Mouse (Mus musculus) MEL (cell line): ENCODE results near the gene Brca1. TPM values are rescaled to one million over a fixed set of nuclear protein-coding genes. Genes with fewer than 3 reads are reported as not detected.
A peak's percentile ranks its signal among the peaks of the same experiment; 100 is the strongest.
"Not testable (repeated sequence)": the region's sequence is repeated elsewhere in the genome, so short reads cannot be mapped to it uniquely, and the experiment has no call there.

ENCODE experiments used
- DNase-seq: peaks from one replicate; pipeline ENCODE4 v3.0.0; 2011; ENCODE audit warnings: low read depth, low spot score
- H3K27ac ChIP-seq: 2 replicates; pipeline ENCODE4 v1.5.1; 2012; ENCODE audit warnings: low read depth, mild to moderate bottlenecking, control low read depth, low read length, moderate library complexity; ENCODE audit not compliant: control insufficient read depth
- H3K27me3 ChIP-seq, 2 experiments: fragments of 150-350 bp in 1 of 2; sonication (generic) in 1 of 2; 2 replicates each; pipeline ENCODE4 v1.6.1; 2012; ENCODE audit warnings: low read length in 2 of 2, mild to moderate bottlenecking in 2 of 2, improper control_type of control experiment in 1 of 2, moderate library complexity in 1 of 2; ENCODE audit not compliant: insufficient read depth in 2 of 2, control insufficient read depth in 1 of 2
- H3K36me3 ChIP-seq, 2 experiments: 2 replicates each; pipeline ENCODE4 v1.6.1; 2012 to 2014; ENCODE audit warnings: low read length in 2 of 2, improper control_type of control experiment in 1 of 2, inconsistent platforms in 1 of 2, mild to moderate bottlenecking in 1 of 2; ENCODE audit not compliant: insufficient read depth in 2 of 2, control insufficient read depth in 1 of 2
- H3K4me1 ChIP-seq, 2 experiments: fragments of 150-350 bp in 1 of 2; sonication (generic) in 1 of 2; 2 replicates each; pipeline ENCODE4 v1.6.1; 2012; ENCODE audit warnings: low read length in 2 of 2, improper control_type of control experiment in 1 of 2, mild to moderate bottlenecking in 1 of 2; ENCODE audit not compliant: insufficient read depth in 2 of 2, control insufficient read depth in 1 of 2
- H3K4me3 ChIP-seq, 2 experiments: fragments of 150-350 bp in 1 of 2; sonication (generic) in 1 of 2; 2 replicates each; pipeline ENCODE4 v1.5.1; 2012; ENCODE audit warnings: low read depth in 2 of 2, low read length in 2 of 2, mild to moderate bottlenecking in 2 of 2, moderate library complexity in 2 of 2, control low read depth in 1 of 2, improper control_type of control experiment in 1 of 2; ENCODE audit not compliant: control insufficient read depth in 1 of 2, insufficient read depth in 1 of 2
- H3K79me2 ChIP-seq: 2 replicates; pipeline ENCODE4 v1.6.1; 2012; ENCODE audit warnings: mild to moderate bottlenecking, low read length, moderate library complexity; ENCODE audit not compliant: control insufficient read depth, poor library complexity, insufficient read depth
- H3K9ac ChIP-seq: 2 replicates; pipeline ENCODE4 v1.6.1; 2012; ENCODE audit warnings: low read depth, mild to moderate bottlenecking, control low read depth, low read length, moderate library complexity; ENCODE audit not compliant: control insufficient read depth, poor library complexity, severe bottlenecking
- H3K9me3 ChIP-seq: fragments of 150-350 bp; sonication (generic); replicated peaks from 2 replicates; pipeline ENCODE4 v1.6.1; 2012; ENCODE audit warnings: mild to moderate bottlenecking, low read length, improper control_type of control experiment, moderate library complexity; ENCODE audit not compliant: insufficient read depth
- CHD1 ChIP-seq: IDR thresholded peaks from 2 replicates; pipeline ENCODE4 v1.6.1; 2012; ENCODE audit warnings: low read depth, mild to moderate bottlenecking, inconsistent platforms, low read length, improper control_type of control experiment
- ELF1 ChIP-seq: IDR thresholded peaks from 2 replicates; pipeline ENCODE4 v1.6.1; 2014; ENCODE audit warnings: low read depth, mild to moderate bottlenecking, inconsistent platforms, low read length, improper control_type of control experiment, moderate library complexity
- GATA1 ChIP-seq: IDR thresholded peaks from 2 replicates; pipeline ENCODE4 v1.6.1; 2011; ENCODE audit warnings: low read depth, low read length, improper control_type of control experiment
- MAZ ChIP-seq: IDR thresholded peaks from 2 replicates; pipeline ENCODE4 v1.6.1; 2012; ENCODE audit warnings: low read depth, mild to moderate bottlenecking, inconsistent platforms, low read length, improper control_type of control experiment
- MXI1 ChIP-seq: IDR thresholded peaks from 2 replicates; pipeline ENCODE4 v1.6.1; 2011; ENCODE audit warnings: mild to moderate bottlenecking, low read depth, low read length, improper control_type of control experiment
- MYC ChIP-seq: IDR thresholded peaks from 2 replicates; pipeline ENCODE4 v1.6.1; 2011; ENCODE audit warnings: low read depth, mild to moderate bottlenecking, low read length, improper control_type of control experiment, moderate library complexity
- SMC3 ChIP-seq: IDR thresholded peaks from 2 replicates; pipeline ENCODE4 v1.6.1; 2011; ENCODE audit warnings: low read depth, low read length, improper control_type of control experiment
- TCF12 ChIP-seq: IDR thresholded peaks from 2 replicates; pipeline ENCODE4 v1.6.1; 2014; ENCODE audit warnings: low read depth, mild to moderate bottlenecking, inconsistent platforms, low read length, improper control_type of control experiment, moderate library complexity
- UBTF ChIP-seq: IDR thresholded peaks from 2 replicates; pipeline ENCODE4 v1.6.1; 2012; ENCODE audit warnings: low read depth, mild to moderate bottlenecking, inconsistent platforms, low read length, improper control_type of control experiment, moderate library complexity, borderline replicate concordance; ENCODE audit not compliant: insufficient read depth
- USF2 ChIP-seq, 2 experiments: IDR thresholded peaks; 2 replicates each; pipeline ENCODE4 v1.6.1; 2011 to 2012; ENCODE audit warnings: improper control_type of control experiment in 2 of 2, low read length in 2 of 2, borderline replicate concordance in 1 of 2, inconsistent platforms in 1 of 2, low read depth in 1 of 2, mild to moderate bottlenecking in 1 of 2; ENCODE audit not compliant: insufficient read depth in 1 of 2
- ZC3H11A ChIP-seq: IDR thresholded peaks from 2 replicates; pipeline ENCODE4 v1.6.1; 2012; ENCODE audit warnings: low read depth, mild to moderate bottlenecking, inconsistent platforms, low read length, improper control_type of control experiment
- ZNF384 ChIP-seq: IDR thresholded peaks from 2 replicates; pipeline ENCODE4 v1.6.1; 2012; ENCODE audit warnings: low read depth, mild to moderate bottlenecking, inconsistent platforms, low read length, improper control_type of control experiment
- polyA plus RNA-seq, 2 experiments: library from polyadenylated mRNA; stranded (reverse) in 1 of 2; unstranded in 1 of 2; fragments of >175 nt in 1 of 2; fragments of >200 nt in 1 of 2; gene quantifications; 2 replicates each; pipeline versions ENCODE4 v1.2.1 to v1.2.4; 2012; ENCODE audit warnings: low replicate concordance in 2 of 2, low read depth in 1 of 2; ENCODE audit not compliant: insufficient read length in 2 of 2, insufficient read depth in 1 of 2, missing spikeins in 1 of 2
- total RNA-seq: library from RNA; depleted of rRNA; stranded (reverse); fragments of 300-350 nt; gene quantifications from 2 replicates; pipeline ENCODE4 v1.2.3, GENCODE M21; 2012; rRNA removed

Gene Brca1
- total and polyA plus RNA-seq, 3 experiments: 25.7 to 1,155 (median 35.3) TPM

DNA sequence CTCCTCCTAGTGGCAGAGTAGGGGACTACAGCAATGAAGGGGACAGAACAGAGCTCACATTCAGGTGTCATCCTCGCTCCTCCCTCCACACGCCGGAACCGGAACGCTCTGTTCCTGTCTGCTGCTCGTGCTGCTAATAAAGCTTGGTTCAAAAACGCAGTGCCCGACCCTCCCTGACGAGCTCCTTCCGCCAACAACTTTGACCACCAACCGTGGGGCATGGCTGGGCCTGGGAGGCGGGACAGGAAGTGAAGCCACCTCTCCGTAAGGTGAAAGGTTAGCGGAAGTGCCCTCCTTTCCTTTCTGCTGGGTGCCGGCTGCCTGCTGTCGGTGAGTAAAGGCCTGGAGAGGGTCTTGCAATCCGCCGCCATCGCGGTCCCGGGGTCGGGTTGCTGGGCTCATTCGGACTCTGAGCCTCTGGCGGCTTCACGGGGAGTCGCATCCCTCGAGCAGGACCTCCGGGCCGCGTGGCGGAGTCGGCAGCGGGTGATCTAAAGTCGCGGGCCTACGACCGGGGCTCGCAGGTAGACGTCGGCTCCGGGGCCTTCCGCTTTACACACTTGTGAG lies 109.5 kb downstream of the Brca1 start, which contains the start of gene Rpl27 (continued):
- no peak for TF ChIP-seq CHD1
- peak; percentile 99 for TF ChIP-seq MYC
- peak; percentile 97 for TF ChIP-seq MXI1
- TF ChIP-seq GATA1: no peak
- no peak for TF ChIP-seq UBTF
- TF ChIP-seq ELF1: peak; percentile 100
- TF ChIP-seq TCF12: peak; percentile 85
- no peak for TF ChIP-seq ZC3H11A
- no peak for TF ChIP-seq USF2 (IDR thresholded peaks at IDR 0.05; ENCODE audit: borderline replicate concordance in 1 of 2, insufficient read depth in 1 of 2, low read depth in 1 of 2, low read length in 2 of 2)

DNA sequence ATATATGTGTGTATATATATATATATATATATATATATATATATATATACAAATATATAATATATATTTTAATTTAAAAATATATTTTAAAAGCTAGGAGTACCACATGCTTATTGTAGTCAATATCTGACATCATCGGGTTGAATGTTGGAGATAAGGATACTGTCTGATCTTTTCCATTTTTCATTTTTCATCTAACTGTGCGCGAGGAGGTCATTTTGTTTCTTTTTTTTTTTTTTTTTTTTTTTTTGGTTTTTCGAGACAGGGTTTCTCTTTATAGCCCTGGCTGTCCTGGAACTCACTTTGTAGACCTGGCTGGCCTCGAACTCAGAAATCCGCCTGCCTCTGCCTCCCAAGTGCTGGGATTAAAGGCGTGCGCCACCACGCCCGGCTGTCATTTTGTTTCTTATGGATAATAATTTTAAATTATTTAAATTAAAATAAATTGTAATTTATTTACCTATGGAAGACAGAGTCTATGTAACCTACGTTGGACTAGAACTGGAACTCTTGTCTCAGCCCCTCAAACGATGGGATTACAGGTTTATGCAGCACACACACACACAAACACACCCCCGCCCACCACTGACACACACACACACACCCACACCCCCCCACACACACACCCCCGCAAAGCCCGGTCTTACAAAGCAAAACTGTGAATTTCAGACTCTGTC lies 110.2 kb downstream of the Brca1 start:
- TF ChIP-seq MAZ (peak; percentile 97), SMC3 (peak; percentile 66; the same call in 1 of the 2 replicates), ZNF384 (peak; percentile 5; the same call in 1 of the 2 replicates), GATA1 (0 out of 2 replicates have a peak, but pooled peaks have one; percentile 3)
- Histone ChIP-seq H3K4me1 (peaks cover 4 to 16% of the 10 kb centered on the region in 2 experiments; a peak in 3 of 4 replicates), H3K36me3 (peaks cover 19 to 20% of the 10 kb centered on the region in 2 experiments), H3K4me3 (peak overlapping the region; percentile 50 to 54), H3K9ac (peak overlapping the region; percentile 41), H3K79me2 (peaks cover 29% of the 10 kb centered on the region)
- not testable (repeated sequence) for H3K27me3 ChIP-seq, H3K9me3 ChIP-seq, DNase-seq, H3K27ac ChIP-seq

Other genes with a start within 250 kb of the Brca1 start
- 167 and 181 TPM in 2 replicates for gene Becn1, start 249.7 kb downstream of the Brca1 start, total RNA-seq
- 100 to 1,000 TPM in 1 of 2 experiments, not detected in 1; 122 TPM for gene Becn1, start 249.7 kb downstream of the Brca1 start, polyA plus RNA-seq
- gene Psme3, start 235.7 kb downstream of the Brca1 start, total RNA-seq: 129 and 139 TPM in 2 replicates
- gene Psme3, start 235.7 kb downstream of the Brca1 start, polyA plus RNA-seq: 100 to 1,000 TPM; 369 to 446 TPM
- gene Aoc2, start 226.9 kb downstream of the Brca1 start, total RNA-seq: 9.1 and 12.1 TPM in 2 replicates
- 10 to 100 TPM in 1 of 2 experiments, not detected in 1; 21.1 TPM for gene Aoc2, start 226.9 kb downstream of the Brca1 start, polyA plus RNA-seq
- gene Aoc3, start 221.3 kb downstream of the Brca1 start, total RNA-seq: 0.62 and 0.69 TPM in 2 replicates
- gene Aoc3, start 221.3 kb downstream of the Brca1 start, polyA plus RNA-seq: 1 to 10 TPM in 1 of 2 experiments, not detected in 1; 2.2 TPM
- gene G6pc, start 184.4 kb downstream of the Brca1 start, total RNA-seq: not detected in 2 replicates
- not detected for gene G6pc, start 184.4 kb downstream of the Brca1 start, polyA plus RNA-seq
- 133 TPM in 2 replicates for gene Aarsd1, start 134.3 kb downstream of the Brca1 start, total RNA-seq
- gene Aarsd1, start 134.3 kb downstream of the Brca1 start, polyA plus RNA-seq: 100 to 1,000 TPM in 1 of 2 experiments, 10 to 100 TPM in 1; 80.5 to 371 TPM
- gene Gm27029, start 127.2 kb downstream of the Brca1 start, total RNA-seq: 6.8 and 7.4 TPM in 2 replicates
- gene Gm27029, start 127.2 kb downstream of the Brca1 start, polyA plus RNA-seq: 1 to 10 TPM in 1 of 2 experiments, not detected in 1; 4.2 TPM
- gene Rundc1, start 126.9 kb downstream of the Brca1 start, total RNA-seq: 8.5 and 9.2 TPM in 2 replicates
- 10 to 100 TPM in 1 of 2 experiments, not detected in 1; 13.1 TPM for gene Rundc1, start 126.9 kb downstream of the Brca1 start, polyA plus RNA-seq
- 1.4 and 1.6 TPM in 2 replicates for gene Ptges3l, start 126.6 kb downstream of the Brca1 start, total RNA-seq
- 1 to 10 TPM in 1 of 2 experiments, not detected in 1; 2.3 TPM for gene Ptges3l, start 126.6 kb downstream of the Brca1 start, polyA plus RNA-seq
- gene Rpl27, start 109.7 kb downstream of the Brca1 start, total RNA-seq: 2,405 and 2,621 TPM in 2 replicates
- 100 to 1,000 TPM in 1 of 2 experiments, not detected in 1; 595 TPM for gene Rpl27, start 109.7 kb downstream of the Brca1 start, polyA plus RNA-seq
- gene Ifi35, start 103.5 kb downstream of the Brca1 start, total RNA-seq: 37.5 and 64.4 TPM in 2 replicates
- 100 to 1,000 TPM in 1 of 2 experiments, 10 to 100 TPM in 1; 35.5 to 146 TPM for gene Ifi35, start 103.5 kb downstream of the Brca1 start, polyA plus RNA-seq
- 4.2 and 6.4 TPM in 2 replicates for gene Rnd2, start 87.0 kb downstream of the Brca1 start, total RNA-seq
- gene Rnd2, start 87.0 kb downstream of the Brca1 start, polyA plus RNA-seq: 10 to 100 TPM in 1 of 2 experiments, not detected in 1; 18.6 TPM
- gene Vat1, start 85.7 kb downstream of the Brca1 start, total RNA-seq: 43.9 and 49.5 TPM in 2 replicates
- gene Vat1, start 85.7 kb downstream of the Brca1 start, polyA plus RNA-seq: 100 to 1,000 TPM in 1 of 2 experiments, not detected in 1; 125 TPM
- gene Nbr1, start 194 bp upstream of the Brca1 start, total RNA-seq: 38.6 and 39.4 TPM in 2 replicates
- gene Nbr1, start 194 bp upstream of the Brca1 start, polyA plus RNA-seq: 10 to 100 TPM in 1 of 2 experiments, not detected in 1; 52.3 TPM
- 0.23 and 0.36 TPM in 2 replicates for gene Tmem106a, start 30.3 kb upstream of the Brca1 start, total RNA-seq
- under 1 TPM in 1 of 2 experiments, not detected in 1; 0.81 TPM for gene Tmem106a, start 30.3 kb upstream of the Brca1 start, polyA plus RNA-seq
- not detected in 2 replicates for gene Gm11634, start 47.3 kb upstream of the Brca1 start, total RNA-seq
- gene Gm11634, start 47.3 kb upstream of the Brca1 start, polyA plus RNA-seq: not detected
- 6.5 and 6.7 TPM in 2 replicates for gene Rdm1, start 75.2 kb upstream of the Brca1 start, total RNA-seq
- 1 to 10 TPM in 1 of 2 experiments, not detected in 1; 6.8 TPM for gene Rdm1, start 75.2 kb upstream of the Brca1 start, polyA plus RNA-seq
- gene Arl4d, start 113.6 kb upstream of the Brca1 start, total RNA-seq: 0.23 and 0.33 TPM in 2 replicates
- under 1 TPM in 1 of 2 experiments, not detected in 1; 0.17 TPM for gene Arl4d, start 113.6 kb upstream of the Brca1 start, polyA plus RNA-seq
- gene Dhx8, start 181.0 kb upstream of the Brca1 start, total RNA-seq: 33.1 and 34.3 TPM in 2 replicates
- gene Dhx8, start 181.0 kb upstream of the Brca1 start, polyA plus RNA-seq: 10 to 100 TPM in 1 of 2 experiments, not detected in 1; 44.7 TPM
- gene Etv4, start 233.4 kb upstream of the Brca1 start, total RNA-seq: 16.5 and 19.1 TPM in 2 replicates
- 10 to 100 TPM in 1 of 2 experiments, not detected in 1; 22.1 TPM for gene Etv4, start 233.4 kb upstream of the Brca1 start, polyA plus RNA-seq